Mouse (Mus musculus) neural tube, embryonic 11.5 days (tissue): Measurements from ENCODE around the gene Ncor2. TPM values are rescaled to one million over a fixed set of nuclear protein-coding genes. Genes with fewer than 3 reads are reported as not detected.

Source experiments
- ATAC-seq: fragments of 200-750 bp; cut with Nextera tagmentation; 2 replicates; pipeline ENCODE4 v1.8.0; 2017; ENCODE audit warnings: moderate number of reproducible peaks, mild to moderate bottlenecking, moderate TSS enrichment, moderate library complexity; ENCODE audit not compliant: insufficient read depth, low FRiP score, low TSS enrichment
- DNase-seq: peaks from one replicate; pipeline ENCODE4 v3.0.0-alpha.2; 2015; ENCODE audit warnings: low spot score
- H3K27ac ChIP-seq: fragments of 300-500 bp; sonication (generic); 2 replicates; pipeline ENCODE4 v1.5.1; 2014; ENCODE audit warnings: low read depth, mild to moderate bottlenecking, low read length
- H3K27me3 ChIP-seq: fragments of 300-500 bp; sonication (generic); 2 replicates; pipeline ENCODE4 v1.6.1; 2014; ENCODE audit warnings: mild to moderate bottlenecking, low read length, mixed read lengths; ENCODE audit not compliant: control insufficient read depth, insufficient read depth
- H3K36me3 ChIP-seq: fragments of 300-500 bp; sonication (generic); 2 replicates; pipeline ENCODE4 v1.6.1; 2014; ENCODE audit warnings: mild to moderate bottlenecking, low read length, moderate library complexity, mixed read lengths; ENCODE audit not compliant: control insufficient read depth, insufficient read depth
- H3K4me1 ChIP-seq: fragments of 300-500 bp; sonication (generic); 2 replicates; pipeline ENCODE4 v1.6.1; 2014; ENCODE audit warnings: low read length, mixed read lengths; ENCODE audit not compliant: control insufficient read depth, insufficient read depth
- H3K4me2 ChIP-seq: fragments of 300-500 bp; sonication (generic); 2 replicates; pipeline ENCODE4 v1.6.1; 2014; ENCODE audit warnings: low read depth, mild to moderate bottlenecking, moderate library complexity
- H3K4me3 ChIP-seq: fragments of 300-500 bp; sonication (generic); 2 replicates; pipeline ENCODE4 v1.5.1; 2014; ENCODE audit warnings: low read depth, low read length
- H3K9ac ChIP-seq: fragments of 300-500 bp; sonication (generic); 2 replicates; pipeline ENCODE4 v1.6.1; 2014; ENCODE audit warnings: mild to moderate bottlenecking, low read length
- H3K9me3 ChIP-seq: fragments of 300-500 bp; sonication (generic); 2 replicates; pipeline ENCODE4 v1.6.1; 2016; ENCODE audit warnings: low read length; ENCODE audit not compliant: control insufficient read depth
- WGBS: fragments of 180-500 bp; shearing (Covaris S2); extraction: QIAGEN DNeasy Blood & Tissue Kit; methylation state at CpG from one replicate; pipeline ENCODE4 v1.1.7; 2014; 5-methylcytosine and 5-hydroxymethylcytosine counted together
- polyA plus RNA-seq: library from polyadenylated mRNA; unstranded; fragments of >200 nt; fragmentation: Nextera tagmentation; extraction: Ambion mirVana; gene quantifications from 2 replicates; pipeline ENCODE4 v1.2.1, GENCODE M21; 2014

The Ncor2 gene
- polyA plus RNA-seq, 1 experiment from 2014 or later = 24.3 TPM

GRCm38 (mm10) chr5:125011166-125011565, 167.9 kb downstream of the Ncor2 start:
- Histone ChIP-seq H3K4me2 (no peak overlapping the region), H3K9ac (no peak overlapping the region), H3K4me1 (no peaks in the 10 kb centered on the region), H3K4me3 (no peak overlapping the region), H3K27ac (no peak overlapping the region), H3K36me3 (no peaks in the 10 kb centered on the region; the same call in none of the 2 replicates), H3K27me3 (no peaks in the 10 kb centered on the region), H3K9me3 (no peaks in the 10 kb centered on the region)
- WGBS = 92% methylated on average over 24 of the region's 24 CpGs
- DNase-seq (no peak), ATAC-seq (no peak)

GRCm38 (mm10) chr5:125006896-125007295, 172.1 kb downstream of the Ncor2 start:
- peaks cover 15% of the 10 kb centered on the region for H3K4me1 ChIP-seq
- H3K27ac ChIP-seq = no peak overlapping the region

GRCm38 (mm10) chr5:125005871-125006652, 173.0 kb downstream of the Ncor2 start:
- DNase-seq (no peak), ATAC-seq (no peak)
- no peak overlapping the region for H3K27ac ChIP-seq
- no peak overlapping the region for H3K4me2 ChIP-seq
- 69% methylated on average over 9 of the region's 9 CpGs for WGBS
- no peak overlapping the region for H3K9ac ChIP-seq
- no peaks in the 10 kb centered on the region for H3K9me3 ChIP-seq
- no peak overlapping the region for H3K4me3 ChIP-seq
- H3K27me3 ChIP-seq = peaks cover 4% of the 10 kb centered on the region
- no peaks in the 10 kb centered on the region for H3K36me3 ChIP-seq
- H3K4me1 ChIP-seq = peaks cover 15% of the 10 kb centered on the region

More at GRCm38 (mm10) chr5:125006896-125007295, 172.1 kb downstream of the Ncor2 start:
- no peak overlapping the region for H3K9ac ChIP-seq
- WGBS = 79% methylated on average over 5 of the region's 5 CpGs
- peaks cover 4% of the 10 kb centered on the region for H3K27me3 ChIP-seq
- no peak for ATAC-seq
- H3K4me2 ChIP-seq = no peak overlapping the region
- H3K4me3 ChIP-seq = no peak overlapping the region
- H3K9me3 ChIP-seq = no peaks in the 10 kb centered on the region
- no peak for DNase-seq
- no peaks in the 10 kb centered on the region for H3K36me3 ChIP-seq

GRCm38 (mm10) chr5:125003873-125004255, 175.2 kb downstream of the Ncor2 start:
- Histone ChIP-seq H3K4me1 (peaks cover 15% of the 10 kb centered on the region), H3K9ac (peak overlapping the region; percentile 44), H3K36me3 (no peaks in the 10 kb centered on the region), H3K4me3 (peak overlapping the region; percentile 32), H3K9me3 (no peaks in the 10 kb centered on the region), H3K27me3 (peaks cover 4% of the 10 kb centered on the region), H3K27ac (no peak overlapping the region), H3K4me2 (peak overlapping the region; percentile 66)
- no peak for ATAC-seq
- 9% methylated on average over 15 of the region's 15 CpGs for WGBS
- no peak for DNase-seq

GRCm38 (mm10) chr5:125002969-125003872, 175.8 kb downstream of the Ncor2 start, which contains the start of gene Rflna:
Gene Rflna, plus strand, starts transcription at chr5:125003221.
- H3K27ac ChIP-seq = no peak within 1 kb of the TSS
- peaks cover 15% of the 10 kb centered on the region for H3K4me1 ChIP-seq
- DNase-seq (peak; percentile 78), ATAC-seq (peak; percentile 46)
- 2% methylated on average over 32 of the region's 41 CpGs for WGBS
- H3K36me3 ChIP-seq = no peaks in the 10 kb centered on the region
- H3K9ac ChIP-seq = peak within 1 kb of the TSS; percentile 44
- peaks cover 4% of the 10 kb centered on the region for H3K27me3 ChIP-seq
- peak within 1 kb of the TSS; percentile 66 for H3K4me2 ChIP-seq
- H3K9me3 ChIP-seq = no peaks in the 10 kb centered on the region
- peak within 1 kb of the TSS; percentile 32 for H3K4me3 ChIP-seq

- DNase-seq (no peak), ATAC-seq (no peak)
- Histone ChIP-seq H3K4me3 (no peak overlapping the region), H3K9me3 (no peaks in the 10 kb centered on the region), H3K9ac (no peak overlapping the region), H3K27ac (no peak overlapping the region), H3K4me1 (peaks cover 15% of the 10 kb centered on the region), H3K36me3 (no peaks in the 10 kb centered on the region), H3K4me2 (no peak overlapping the region), H3K27me3 (peaks cover 4% of the 10 kb centered on the region)
- WGBS = 51% methylated on average over 10 of the region's 10 CpGs
Measured at GRCm38 (mm10) chr5:125000756-125001250, 178.2 kb downstream of the Ncor2 start.

GRCm38 (mm10) chr5:124997913-124998312, 181.1 kb downstream of the Ncor2 start:
- no peaks in the 10 kb centered on the region for H3K9me3 ChIP-seq
- peaks cover 5% of the 10 kb centered on the region for H3K4me1 ChIP-seq
- DNase-seq (no peak), ATAC-seq (no peak)
- no peak overlapping the region for H3K27ac ChIP-seq
- WGBS = 71% methylated on average over 4 of the region's 4 CpGs
- H3K27me3 ChIP-seq = no peaks in the 10 kb centered on the region
- H3K36me3 ChIP-seq = no peaks in the 10 kb centered on the region
- no peak overlapping the region for H3K9ac ChIP-seq
- H3K4me3 ChIP-seq = no peak overlapping the region
- H3K4me2 ChIP-seq = no peak overlapping the region

- no peaks in the 10 kb centered on the region for H3K36me3 ChIP-seq
- DNase-seq (no peak), ATAC-seq (no peak)
- H3K27ac ChIP-seq = no peak overlapping the region
- 69% methylated on average over 6 of the region's 6 CpGs for WGBS
- no peak overlapping the region for H3K4me3 ChIP-seq
- H3K9ac ChIP-seq = no peak overlapping the region
- H3K4me2 ChIP-seq = no peak overlapping the region
- H3K27me3 ChIP-seq = no peaks in the 10 kb centered on the region
- no peaks in the 10 kb centered on the region for H3K9me3 ChIP-seq
- no peaks in the 10 kb centered on the region for H3K4me1 ChIP-seq
Measured at GRCm38 (mm10) chr5:124996816-124997215, 182.2 kb downstream of the Ncor2 start.
